Mouse (Mus musculus) erythroblast, embryonic 14.5 days (primary cell): Measurements from ENCODE around the gene St6galnac3.

Experiments
- GATA1 ChIP-seq: IDR thresholded peaks from 2 replicates; pipeline ENCODE4 v1.6.1; 2012; ENCODE audit warnings: low read length, inconsistent platforms, mixed read lengths
- TAL1 ChIP-seq: IDR thresholded peaks from 3 replicates; pipeline ENCODE4 v1.6.1; 2012; ENCODE audit warnings: low read length, inconsistent platforms, mixed read lengths

DNA sequence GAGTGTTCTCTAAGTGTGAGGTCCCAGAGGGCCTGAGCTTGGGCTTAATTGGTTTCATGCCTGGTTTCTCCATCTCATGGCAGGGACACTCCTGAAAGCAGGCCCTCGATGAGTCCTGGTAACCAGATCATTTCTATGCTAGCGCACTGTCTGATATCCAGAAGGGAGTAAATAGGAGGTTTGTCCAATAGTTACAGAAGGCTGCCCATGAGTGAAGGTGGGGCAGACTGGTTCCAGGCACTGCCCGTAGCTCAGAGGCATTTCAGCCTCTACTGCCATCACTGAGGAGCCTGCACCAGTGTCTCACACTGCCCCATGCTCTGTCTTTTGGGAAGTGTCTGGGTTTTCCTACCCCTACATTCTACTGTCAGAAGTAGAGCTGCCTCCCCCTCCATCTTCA is 72.1 kb downstream of the St6galnac3 start:
- TF ChIP-seq GATA1 (no peak), TAL1 (no peak)
